Mouse (Mus musculus): ENCODE measurements around the gene Tenm3.

Tenm3 gene

GRCm38 (mm10) chr8:48810615-48811014 is 33.1 kb downstream of the Tenm3 start:
- DNase-seq (ENCODE audit: low read depth, low spot score), result peak; percentile 32

GRCm38 (mm10) chr8:48809104-48809503 is 34.6 kb downstream of the Tenm3 start:
- no peak for DNase-seq (ENCODE audit: low read depth, low spot score)

GRCm38 (mm10) chr8:48803070-48803469 is 40.7 kb downstream of the Tenm3 start:
- DNase-seq (ENCODE audit: low read depth, low spot score), result peak; percentile 10

- DNase-seq (ENCODE audit: low read depth, low spot score), result no peak
These were observed 41.5 kb downstream of the Tenm3 start for GRCm38 (mm10) chr8:48802231-48802630.

GRCm38 (mm10) chr8:48797955-48798359 is 45.8 kb downstream of the Tenm3 start:
- DNase-seq (ENCODE audit: low read depth, low spot score), result no peak

GRCm38 (mm10) chr8:48794285-48794684 is 49.5 kb downstream of the Tenm3 start:
- no peak for DNase-seq (ENCODE audit: low read depth, low spot score)

- DNase-seq (ENCODE audit: low read depth, low spot score), result no peak
These were observed 50.0 kb downstream of the Tenm3 start for GRCm38 (mm10) chr8:48793729-48794128.

- DNase-seq (ENCODE audit: low read depth, low spot score), result no peak
These were observed 51.0 kb downstream of the Tenm3 start for GRCm38 (mm10) chr8:48792587-48793326.

- DNase-seq (ENCODE audit: low read depth, low spot score), result no peak
These were observed 60.4 kb downstream of the Tenm3 start for GRCm38 (mm10) chr8:48783308-48783707.

- no peak for DNase-seq (ENCODE audit: low read depth, low spot score)
These were observed 63.1 kb downstream of the Tenm3 start for GRCm38 (mm10) chr8:48780628-48781027.

GRCm38 (mm10) chr8:48779194-48779593 is 64.6 kb downstream of the Tenm3 start:
- DNase-seq (ENCODE audit: low read depth, low spot score), result no peak

- peak; percentile 47 for DNase-seq (ENCODE audit: low read depth, low spot score)
These were observed 67.7 kb downstream of the Tenm3 start for GRCm38 (mm10) chr8:48776081-48776480.

- DNase-seq (ENCODE audit: low read depth, low spot score), result peak; percentile 20
These were observed 68.2 kb downstream of the Tenm3 start for GRCm38 (mm10) chr8:48775531-48776037.

GRCm38 (mm10) chr8:48774837-48775236 is 68.9 kb downstream of the Tenm3 start:
- DNase-seq (ENCODE audit: low read depth, low spot score), result no peak

- DNase-seq (ENCODE audit: low read depth, low spot score), result peak; percentile 63
These were observed 77.1 kb downstream of the Tenm3 start for GRCm38 (mm10) chr8:48766545-48767234.

GRCm38 (mm10) chr8:48765212-48765611 is 78.5 kb downstream of the Tenm3 start:
- no peak for DNase-seq (ENCODE audit: low read depth, low spot score)

GRCm38 (mm10) chr8:48764011-48764410 is 79.7 kb downstream of the Tenm3 start:
- no peak for DNase-seq (ENCODE audit: low read depth, low spot score)

GRCm38 (mm10) chr8:48756874-48757273 is 86.9 kb downstream of the Tenm3 start:
- DNase-seq (ENCODE audit: low read depth, low spot score), result no peak

- no peak for DNase-seq (ENCODE audit: low read depth, low spot score)
These were observed 88.3 kb downstream of the Tenm3 start for GRCm38 (mm10) chr8:48755492-48755891.

- no peak for DNase-seq (ENCODE audit: low read depth, low spot score)
These were observed 88.8 kb downstream of the Tenm3 start for GRCm38 (mm10) chr8:48754959-48755358.

GRCm38 (mm10) chr8:48751965-48752364 is 91.8 kb downstream of the Tenm3 start:
- DNase-seq (ENCODE audit: low read depth, low spot score), result peak; percentile 93

- DNase-seq (ENCODE audit: low read depth, low spot score), result no peak
These were observed 95.2 kb downstream of the Tenm3 start for GRCm38 (mm10) chr8:48748503-48749059.

GRCm38 (mm10) chr8:48743912-48744311 is 99.8 kb downstream of the Tenm3 start:
- peak; percentile 47 for DNase-seq (ENCODE audit: low read depth, low spot score)
